Mouse (Mus musculus): ENCODE data around the gene Lrrc29.
A peak's percentile ranks its signal among the peaks of the same experiment; 100 is the strongest.

Gene Lrrc29

GRCm38 (mm10) chr8:105289805-105290460, 36.1 kb downstream of the Lrrc29 start, which contains the start of gene 4931428F04Rik:
Gene 4931428F04Rik (minus strand): TSS chr8:105289864.
- peak; percentile 44 for DNase-seq

DNA sequence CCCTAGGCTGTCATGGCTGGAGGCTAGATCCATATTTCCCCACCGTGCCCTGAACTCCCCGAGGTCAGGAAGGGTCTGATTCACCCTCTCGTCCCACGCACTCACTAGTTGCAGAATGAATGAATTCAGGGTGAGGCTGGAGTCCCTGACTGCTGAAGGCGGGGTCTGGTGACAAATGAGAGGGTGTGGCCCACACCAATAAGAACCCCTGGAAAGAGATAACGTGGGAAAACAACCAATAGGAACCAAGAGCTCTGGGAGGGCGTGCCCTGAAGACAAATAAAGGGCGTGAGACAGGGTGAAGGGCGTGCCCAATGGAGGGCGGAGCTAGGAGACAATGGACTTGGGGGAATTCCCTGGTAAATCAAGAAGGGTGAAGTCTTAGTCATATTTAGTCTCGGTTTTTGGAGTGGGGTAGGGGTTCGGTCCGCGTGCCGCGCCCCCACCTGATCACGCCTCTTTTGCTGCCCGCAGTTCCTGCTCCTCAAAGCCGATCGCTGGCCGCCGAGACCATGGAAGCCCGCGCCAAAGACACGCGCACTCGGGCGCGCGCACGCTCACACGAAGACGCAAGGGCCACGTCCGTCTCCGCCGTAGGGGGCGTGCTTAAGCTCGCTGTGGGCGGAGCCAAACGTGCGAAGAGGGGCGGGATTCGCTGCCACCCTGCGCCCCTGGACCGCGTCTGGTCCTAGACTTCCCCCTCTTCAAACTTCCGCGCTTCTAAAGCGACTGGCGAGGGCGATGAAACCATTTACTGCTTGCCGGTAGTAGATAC, 36.9 kb downstream of the Lrrc29 start:
- peak; percentile 95 for DNase-seq

- DNase-seq = no peak
Measured at GRCm38 (mm10) chr8:105288231-105288630, 37.8 kb downstream of the Lrrc29 start.

GRCm38 (mm10) chr8:105286907-105287306, 39.2 kb downstream of the Lrrc29 start:
- no peak for DNase-seq

GRCm38 (mm10) chr8:105285514-105285913, 40.6 kb downstream of the Lrrc29 start:
- no peak for DNase-seq

DNA sequence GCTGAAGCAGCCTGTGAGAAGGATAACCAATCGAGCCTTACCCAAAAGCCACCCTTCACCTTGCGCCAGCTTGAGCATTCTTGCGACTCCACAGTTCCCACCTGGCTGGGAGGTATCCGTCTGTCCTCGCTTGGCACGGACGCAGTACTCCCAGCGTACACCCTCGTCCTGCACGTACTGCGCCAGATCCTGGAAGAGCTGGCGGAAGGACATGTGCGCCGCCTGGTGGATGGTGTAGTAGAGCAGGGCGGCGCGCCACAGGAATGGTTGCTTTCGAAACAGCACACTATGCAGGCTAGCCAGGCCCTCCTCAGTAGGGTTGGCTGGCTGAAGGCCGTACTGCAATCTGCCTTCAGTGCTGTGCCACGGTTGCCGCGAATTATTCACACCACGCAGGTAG, 43.0 kb downstream of the Lrrc29 start:
- peak; percentile 74 for DNase-seq

DNA sequence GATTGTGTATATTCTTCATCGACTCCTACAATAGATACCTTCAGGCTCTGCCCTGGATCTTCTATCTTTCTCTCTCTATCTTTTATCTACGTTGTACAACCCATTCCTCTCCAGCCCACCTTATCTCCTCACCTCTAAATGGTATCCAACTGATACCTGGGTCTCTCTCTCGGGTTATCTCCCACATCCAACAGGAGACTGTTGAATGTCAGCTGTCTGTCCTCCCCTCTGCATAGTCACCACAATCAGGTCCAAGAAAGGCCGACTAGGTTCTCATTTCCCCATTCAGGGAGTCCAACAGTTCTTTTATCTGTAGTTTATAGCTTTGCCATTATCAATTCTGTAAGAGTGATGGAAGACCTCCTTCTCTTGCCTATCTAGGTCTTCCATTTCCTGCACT, 43.8 kb downstream of the Lrrc29 start:
- no peak for DNase-seq

DNA sequence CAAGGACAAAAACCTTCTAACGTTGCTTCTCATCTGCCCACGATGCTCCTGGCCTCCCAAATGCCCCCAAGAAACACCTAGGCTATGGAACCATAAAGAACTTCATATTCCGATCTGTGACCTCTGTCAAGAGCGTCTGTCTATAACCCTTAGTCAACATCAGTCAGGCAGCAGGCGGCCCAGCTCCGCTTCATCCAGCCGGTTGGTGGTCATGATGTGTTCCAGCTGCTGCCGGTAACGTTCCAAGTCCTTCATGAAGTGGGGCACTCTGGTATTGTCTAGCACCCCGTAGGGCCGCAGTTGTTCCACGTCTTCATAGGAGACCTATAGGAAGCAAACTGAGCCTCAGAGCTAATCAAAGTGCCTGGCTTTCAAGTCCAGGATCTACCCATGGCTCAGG, 44.3 kb downstream of the Lrrc29 start:
- peak; percentile 66 for DNase-seq

DNA sequence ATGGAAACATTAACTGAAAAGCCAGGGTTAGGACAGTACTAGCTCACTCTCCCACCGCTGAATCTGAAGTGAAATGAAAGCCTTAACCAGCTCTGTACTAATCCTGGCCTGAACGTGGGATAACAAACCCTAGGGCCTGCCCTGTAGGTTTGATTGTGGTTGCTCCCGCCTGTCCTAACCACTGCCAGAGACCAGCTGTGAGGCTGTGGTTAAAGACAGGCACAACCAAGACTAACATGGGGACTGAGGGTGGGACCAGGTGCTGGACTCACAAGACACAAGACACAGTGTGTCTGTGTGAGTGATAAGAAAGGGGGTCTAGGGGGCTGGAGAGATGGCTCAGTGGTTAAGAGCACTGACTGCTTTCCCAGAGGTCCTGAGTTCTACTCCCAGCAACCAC, 45.5 kb downstream of the Lrrc29 start:
- DNase-seq = no peak

- DNase-seq = peak; percentile 90
Measured at GRCm38 (mm10) chr8:105278911-105279334, 47.2 kb downstream of the Lrrc29 start.

DNA sequence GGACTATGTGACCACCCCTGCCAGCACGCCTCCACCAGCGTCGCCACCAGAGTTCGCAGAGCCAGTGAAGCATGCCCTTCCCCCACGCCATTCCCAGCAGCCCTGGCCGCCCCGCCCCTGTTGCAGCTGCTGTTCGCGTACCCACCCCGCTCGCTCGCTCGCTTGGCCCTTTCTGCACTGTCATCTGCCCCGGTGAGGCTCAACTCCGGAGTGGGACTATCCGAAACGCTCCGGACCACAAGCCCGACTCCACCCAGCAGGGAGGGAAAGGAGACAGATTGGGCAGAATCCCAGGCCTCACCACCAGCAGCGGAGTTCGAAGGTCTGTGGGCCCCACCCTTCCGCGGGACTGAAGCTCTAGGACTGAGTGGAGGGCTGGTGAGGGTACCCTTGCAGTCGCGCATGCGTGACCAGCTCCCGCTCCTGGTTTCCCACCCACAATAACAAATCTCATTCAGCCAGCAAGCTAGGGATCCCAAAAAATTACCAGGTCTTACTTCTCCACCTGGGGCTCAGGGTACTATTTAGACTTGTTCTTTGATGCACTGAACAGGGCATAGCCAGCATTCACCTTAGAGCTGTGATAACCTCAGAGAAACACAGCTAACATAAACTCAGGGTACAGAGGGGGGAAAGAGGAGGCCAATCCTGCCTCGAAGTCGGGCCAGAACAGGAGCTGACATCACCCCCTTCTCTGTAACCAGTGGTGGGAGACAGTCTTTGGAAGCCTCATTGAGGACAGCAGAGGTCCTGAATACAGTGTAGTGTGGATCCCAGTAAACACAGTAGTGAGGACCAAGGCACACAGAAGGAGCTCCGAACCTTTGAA, 49.6 kb downstream of the Lrrc29 start:
- peak; percentile 78 for DNase-seq

- no peak for DNase-seq
Measured at GRCm38 (mm10) chr8:105275840-105276239, 50.2 kb downstream of the Lrrc29 start, which contains the start of gene Nol3. Gene Nol3 (plus strand): TSS chr8:105276140.

- DNase-seq = no peak
Measured at GRCm38 (mm10) chr8:105275387-105275786, 50.7 kb downstream of the Lrrc29 start.

DNA sequence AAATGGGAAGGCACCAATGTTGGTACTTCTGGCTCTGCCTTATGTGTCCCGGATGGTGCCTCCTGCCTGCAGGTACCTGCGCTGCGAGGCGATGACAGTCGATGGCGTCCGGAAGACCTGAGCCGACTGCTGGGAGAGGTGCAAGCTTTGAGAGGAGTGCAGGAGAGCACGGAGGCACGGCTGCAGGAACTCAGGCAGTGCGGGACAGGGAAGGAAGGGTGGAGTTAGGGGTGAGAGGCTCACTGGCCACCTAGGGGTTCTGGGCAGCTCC, 55.2 kb downstream of the Lrrc29 start:
- no peak for DNase-seq

DNA sequence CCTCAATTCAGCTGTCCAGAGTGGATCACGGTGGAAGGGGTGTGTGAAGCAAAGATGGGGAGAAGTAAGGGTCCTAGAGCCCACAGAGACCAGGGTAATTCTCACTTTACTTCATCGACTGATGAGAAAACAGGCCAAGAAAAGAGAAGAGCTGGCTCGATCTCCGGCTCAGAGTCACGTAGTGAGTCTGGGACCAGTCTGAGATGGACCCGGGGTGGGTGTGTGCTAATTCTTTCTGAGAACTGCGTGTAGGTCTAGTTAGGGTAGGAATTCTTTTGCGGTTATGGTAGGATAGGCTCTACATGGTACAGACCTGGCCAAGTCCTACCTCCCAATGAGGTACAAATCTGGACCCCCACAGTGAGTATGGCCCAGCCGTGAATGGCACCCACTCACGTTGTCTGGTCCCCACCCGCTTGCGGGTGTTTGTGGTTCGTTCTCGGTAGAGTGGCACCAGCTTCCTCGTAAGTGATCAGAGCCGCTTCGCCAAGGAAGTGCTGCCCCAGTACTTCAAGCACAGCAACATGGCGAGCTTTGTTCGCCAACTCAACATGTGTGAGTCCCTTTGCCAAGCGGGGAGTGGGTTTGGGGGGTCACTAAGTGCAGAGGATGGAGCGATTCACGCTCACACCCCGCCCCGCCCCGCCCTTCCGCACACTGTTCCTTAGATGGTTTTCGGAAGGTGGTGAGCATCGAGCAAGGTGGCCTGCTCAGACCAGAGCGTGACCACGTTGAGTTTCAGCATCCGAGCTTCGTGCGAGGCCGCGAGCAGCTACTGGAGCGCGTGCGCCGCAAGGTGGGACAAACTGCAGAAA, 55.8 kb downstream of the Lrrc29 start:
- DNase-seq = no peak

GRCm38 (mm10) chr8:105269461-105269947, 56.6 kb downstream of the Lrrc29 start, which contains the start of gene Hsf4:
Gene Hsf4 (plus strand): TSS chr8:105269801.
- peak; percentile 84 for DNase-seq

DNA sequence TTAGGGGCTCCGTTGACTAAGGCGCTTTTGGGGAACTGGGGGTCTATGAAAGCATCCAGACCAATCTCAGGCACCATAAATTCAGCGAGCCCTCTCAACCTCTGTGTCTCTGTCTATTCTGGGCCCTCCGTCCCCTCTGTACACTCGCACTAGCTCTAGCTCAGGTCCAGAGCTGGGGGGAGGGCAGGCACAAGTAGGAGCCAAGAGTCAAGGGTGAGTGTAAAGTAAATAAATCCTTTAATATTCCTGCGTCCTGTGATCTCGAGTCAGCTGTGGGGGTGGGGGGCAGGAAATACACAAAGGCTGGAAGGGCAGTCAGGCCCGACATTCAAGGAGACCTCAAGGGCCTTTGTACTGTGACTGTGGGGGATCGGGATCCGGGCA, 57.0 kb downstream of the Lrrc29 start:
- DNase-seq = peak; percentile 86

DNA sequence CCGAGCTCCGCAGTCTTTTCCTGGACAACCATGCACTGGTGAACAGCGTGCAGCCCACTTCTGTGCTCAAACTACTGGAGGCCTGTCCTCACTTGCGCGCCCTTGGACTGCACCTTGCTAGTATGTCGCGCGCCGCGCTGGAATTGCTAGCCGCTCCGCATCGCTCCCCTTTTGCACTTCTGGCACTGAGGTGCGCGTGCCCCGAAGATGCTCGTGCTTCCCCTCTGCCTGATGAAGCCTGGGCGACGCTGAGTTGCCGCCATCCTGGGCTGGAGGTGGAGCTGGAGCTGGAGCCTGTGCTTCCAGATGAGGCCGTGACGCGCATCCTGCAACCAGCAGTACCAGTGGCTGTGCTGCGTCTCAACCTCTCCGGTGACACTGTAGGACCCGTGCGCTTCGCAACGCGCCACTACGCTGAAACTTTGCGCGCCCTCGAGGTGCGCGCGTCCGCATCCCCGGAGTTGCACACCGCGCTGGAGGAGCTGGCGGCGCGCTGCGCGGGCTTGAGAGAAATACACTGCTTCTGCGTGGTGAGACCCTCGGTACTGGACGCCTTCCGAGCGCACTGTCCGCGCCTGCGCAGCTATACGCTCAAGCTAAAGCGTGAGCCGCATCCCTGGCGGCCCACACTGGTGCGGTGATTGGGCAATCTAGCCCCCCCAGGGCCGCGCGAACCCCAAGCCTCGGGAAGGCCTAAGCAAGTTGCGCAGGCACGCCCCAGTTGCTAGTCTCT, 57.6 kb downstream of the Lrrc29 start:
- DNase-seq = peak; percentile 34

DNA sequence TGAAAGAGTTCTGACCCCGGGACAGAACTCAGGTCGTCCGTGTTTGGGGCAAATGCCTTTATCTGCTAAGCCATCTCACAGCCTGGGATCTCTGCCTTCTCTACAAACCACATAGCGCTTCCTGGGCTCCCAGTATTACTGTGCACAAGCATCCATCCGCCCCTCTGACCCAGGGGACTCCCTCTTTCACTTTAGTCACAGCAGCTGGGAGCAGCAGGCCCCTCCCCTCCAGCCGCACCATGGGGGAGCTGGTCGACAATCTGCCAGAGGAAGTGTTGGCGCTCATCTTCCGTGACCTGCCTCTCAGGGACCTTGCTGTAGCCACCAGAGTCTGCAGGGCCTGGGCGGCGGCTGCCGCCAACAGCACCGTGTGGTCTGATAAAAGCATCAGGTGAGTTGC, 59.3 kb downstream of the Lrrc29 start:
- no peak for DNase-seq

- peak; percentile 76 for DNase-seq
Measured at GRCm38 (mm10) chr8:105265128-105265527, 61.0 kb downstream of the Lrrc29 start.

Data from lung, postnatal 36 days (tissue).